Mouse (Mus musculus): ENCODE data around the gene a. TPM values are rescaled to one million over a fixed set of nuclear protein-coding genes. Genes with fewer than 3 reads are reported as not detected.

Gene a
- polyA plus RNA-seq, 1 experiment = not detected

DNA sequence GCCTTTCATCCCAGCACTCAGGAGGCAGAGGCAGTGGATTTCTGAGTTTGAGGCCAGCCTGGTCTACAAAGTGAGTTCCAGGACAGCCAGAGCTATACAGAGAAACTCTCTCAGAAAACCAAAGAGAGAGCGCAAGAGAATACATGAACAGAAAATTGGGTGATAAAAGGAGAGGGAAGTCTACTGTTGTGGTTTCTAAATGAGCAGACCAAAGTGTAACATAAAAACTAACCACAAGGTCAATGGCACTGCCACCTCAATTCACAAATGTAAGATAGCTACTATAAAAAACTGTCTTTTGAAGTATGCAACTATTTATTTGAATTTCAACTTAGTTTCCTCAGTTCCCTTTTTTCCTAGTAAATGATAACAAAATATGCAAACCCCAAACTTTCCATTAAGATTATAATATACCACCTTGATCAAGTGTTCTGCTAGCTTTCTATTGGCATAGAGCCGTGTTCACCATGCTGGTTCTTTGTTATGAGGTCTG lies 37.1 kb upstream of the a start:
- DNase-seq = no peak
- WGBS = 89% methylated on average over 2 of the region's 2 CpGs
- Histone ChIP-seq H3K36me3 (ENCODE audit: control insufficient read depth, insufficient read depth, low read length) (no peaks in the 10 kb centered on the region), H3K4me3 (ENCODE audit: insufficient read depth, low read depth, low read length) (no peak overlapping the region), H3K27me3 (replicated peaks; ENCODE audit: control insufficient read depth, insufficient read depth, low read length) (no peaks in the 10 kb centered on the region), H3K4me1 (ENCODE audit: control insufficient read depth, insufficient read depth, low read length) (no peaks in the 10 kb centered on the region), H3K27ac (ENCODE audit: insufficient read depth, low read depth, low read length) (no peak overlapping the region)
- TF ChIP-seq POLR2A (IDR thresholded peaks at IDR 0.05; ENCODE audit: low read depth, low read length) (no peak), CTCF (conservative IDR thresholded peaks at IDR 0.05; ENCODE audit: insufficient read depth, insufficient read length, low read depth, low read length) (no peak)

DNA sequence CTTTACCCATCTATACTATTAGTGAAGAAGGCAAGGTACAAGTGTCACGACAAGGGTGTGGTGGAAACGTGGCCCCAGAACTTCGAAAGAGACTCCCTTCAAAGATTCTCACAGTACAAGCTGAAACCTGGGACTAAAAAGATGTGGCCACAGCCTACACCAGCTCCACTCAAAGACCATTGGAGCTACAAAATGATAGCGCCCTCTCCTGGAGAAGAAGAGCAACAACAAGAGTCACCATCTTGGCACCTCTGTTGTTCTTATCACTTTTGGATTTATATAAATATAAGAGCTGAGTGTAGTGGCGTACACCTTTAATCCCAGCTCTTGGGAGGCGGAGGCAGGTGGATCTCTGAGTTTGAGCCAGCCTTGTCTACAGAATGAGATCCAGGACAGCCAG lies 35.4 kb upstream of the a start:
- 77% methylated on average over 6 of the region's 6 CpGs for whole genome bisulfite sequencing
- H3K27me3 ChIP-seq (replicated peaks; ENCODE audit: control insufficient read depth, insufficient read depth, low read length) = no peaks in the 10 kb centered on the region
- TF ChIP-seq POLR2A (IDR thresholded peaks at IDR 0.05; ENCODE audit: low read depth, low read length) (no peak), CTCF (conservative IDR thresholded peaks at IDR 0.05; ENCODE audit: insufficient read depth, insufficient read length, low read depth, low read length) (peak; percentile 33)
- H3K4me3 ChIP-seq (ENCODE audit: insufficient read depth, low read depth, low read length) = no peak overlapping the region
- DNase-seq = no peak
- no peak overlapping the region for H3K27ac ChIP-seq (ENCODE audit: insufficient read depth, low read depth, low read length)
- no peaks in the 10 kb centered on the region for H3K4me1 ChIP-seq (ENCODE audit: control insufficient read depth, insufficient read depth, low read length)
- H3K36me3 ChIP-seq (ENCODE audit: control insufficient read depth, insufficient read depth, low read length) = no peaks in the 10 kb centered on the region

DNA sequence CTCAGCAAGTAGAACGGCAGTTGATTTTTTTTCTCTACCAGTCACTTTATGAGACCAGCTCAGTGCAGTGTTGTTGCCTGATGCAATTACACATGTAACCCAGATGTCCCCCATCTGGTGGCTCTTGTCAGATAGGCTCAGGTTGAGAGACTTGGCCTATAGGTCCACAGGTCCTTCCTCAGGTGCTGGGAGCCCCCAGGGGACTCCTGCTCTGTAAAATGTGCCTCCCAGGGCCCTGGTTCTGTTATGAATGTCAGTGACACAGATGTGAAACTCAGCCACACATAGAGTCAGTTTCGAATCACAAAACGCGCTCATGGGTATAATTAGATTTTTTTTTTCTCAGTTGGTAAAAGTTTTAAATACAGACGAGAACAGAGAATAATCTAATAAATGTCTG lies 33.5 kb upstream of the a start:
- H3K4me1 ChIP-seq (ENCODE audit: control insufficient read depth, insufficient read depth, low read length) = no peaks in the 10 kb centered on the region
- no peak for TF ChIP-seq CTCF (conservative IDR thresholded peaks at IDR 0.05; ENCODE audit: insufficient read depth, insufficient read length, low read depth, low read length)
- TF ChIP-seq POLR2A (IDR thresholded peaks at IDR 0.05; ENCODE audit: low read depth, low read length) = no peak
- H3K36me3 ChIP-seq (ENCODE audit: control insufficient read depth, insufficient read depth, low read length) = no peaks in the 10 kb centered on the region
- no peak for DNase-seq
- no peak overlapping the region for H3K27ac ChIP-seq (ENCODE audit: insufficient read depth, low read depth, low read length)
- no peaks in the 10 kb centered on the region for H3K27me3 ChIP-seq (replicated peaks; ENCODE audit: control insufficient read depth, insufficient read depth, low read length)
- no peak overlapping the region for H3K4me3 ChIP-seq (ENCODE audit: insufficient read depth, low read depth, low read length)
- 86% methylated on average over 5 of the region's 5 CpGs for WGBS

DNA sequence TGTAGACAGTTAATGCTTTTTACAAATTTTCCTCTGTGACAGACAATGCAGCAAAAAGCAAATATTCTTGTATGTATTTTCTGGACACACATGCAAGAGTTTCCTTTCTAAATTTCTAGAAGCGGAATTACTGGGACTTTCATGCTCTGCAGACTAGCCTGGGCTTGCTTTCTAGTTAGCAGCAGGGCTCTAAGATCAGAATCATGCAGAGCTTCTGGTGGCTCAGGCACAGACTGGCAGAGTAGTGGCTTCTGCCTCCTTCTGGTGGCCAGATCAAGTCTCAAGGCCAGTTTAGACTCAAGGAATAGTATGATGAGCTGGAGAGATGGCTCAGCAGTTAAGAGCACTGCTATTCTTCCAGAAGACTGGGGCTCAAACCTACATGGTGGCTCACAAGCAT lies 32.7 kb upstream of the a start:
- H3K36me3 ChIP-seq (ENCODE audit: control insufficient read depth, insufficient read depth, low read length) = no peaks in the 10 kb centered on the region
- H3K4me3 ChIP-seq (ENCODE audit: insufficient read depth, low read depth, low read length) = no peak overlapping the region
- H3K27ac ChIP-seq (ENCODE audit: insufficient read depth, low read depth, low read length) = no peak overlapping the region
- WGBS = 95% methylated on average over 1 of the region's 1 CpGs
- H3K4me1 ChIP-seq (ENCODE audit: control insufficient read depth, insufficient read depth, low read length) = no peaks in the 10 kb centered on the region
- no peaks in the 10 kb centered on the region for H3K27me3 ChIP-seq (replicated peaks; ENCODE audit: control insufficient read depth, insufficient read depth, low read length)
- no peak for DNase-seq
- TF ChIP-seq POLR2A (IDR thresholded peaks at IDR 0.05; ENCODE audit: low read depth, low read length) (no peak), CTCF (conservative IDR thresholded peaks at IDR 0.05; ENCODE audit: insufficient read depth, insufficient read length, low read depth, low read length) (no peak)

DNA sequence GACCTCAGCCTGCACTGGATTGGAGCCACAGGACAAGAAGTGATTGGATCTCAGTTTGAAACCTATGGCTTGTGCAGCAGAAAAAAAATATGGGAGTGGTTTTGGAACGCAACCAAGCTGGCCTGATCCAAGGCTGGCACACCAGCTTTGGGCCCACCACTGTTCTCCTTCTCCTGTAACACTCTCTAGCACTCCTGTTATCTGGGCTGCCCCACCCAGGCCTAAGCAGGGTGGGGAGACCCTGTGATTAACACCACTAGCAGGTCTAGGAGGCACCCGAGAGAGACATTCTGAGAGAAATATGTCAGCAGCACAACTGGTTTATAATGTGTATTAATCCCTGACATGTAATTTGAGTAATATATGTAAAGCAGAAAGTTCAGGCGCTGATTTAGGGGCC lies 28.0 kb upstream of the a start:
- Histone ChIP-seq H3K4me3 (ENCODE audit: insufficient read depth, low read depth, low read length) (no peak overlapping the region), H3K27ac (ENCODE audit: insufficient read depth, low read depth, low read length) (no peak overlapping the region), H3K27me3 (replicated peaks; ENCODE audit: control insufficient read depth, insufficient read depth, low read length) (no peaks in the 10 kb centered on the region), H3K4me1 (ENCODE audit: control insufficient read depth, insufficient read depth, low read length) (no peaks in the 10 kb centered on the region), H3K36me3 (ENCODE audit: control insufficient read depth, insufficient read depth, low read length) (no peaks in the 10 kb centered on the region)
- no peak for DNase-seq
- WGBS = 84% methylated on average over 3 of the region's 3 CpGs
- no peak for TF ChIP-seq POLR2A (IDR thresholded peaks at IDR 0.05; ENCODE audit: low read depth, low read length)
- TF ChIP-seq CTCF (conservative IDR thresholded peaks at IDR 0.05; ENCODE audit: insufficient read depth, insufficient read length, low read depth, low read length) = no peak

DNA sequence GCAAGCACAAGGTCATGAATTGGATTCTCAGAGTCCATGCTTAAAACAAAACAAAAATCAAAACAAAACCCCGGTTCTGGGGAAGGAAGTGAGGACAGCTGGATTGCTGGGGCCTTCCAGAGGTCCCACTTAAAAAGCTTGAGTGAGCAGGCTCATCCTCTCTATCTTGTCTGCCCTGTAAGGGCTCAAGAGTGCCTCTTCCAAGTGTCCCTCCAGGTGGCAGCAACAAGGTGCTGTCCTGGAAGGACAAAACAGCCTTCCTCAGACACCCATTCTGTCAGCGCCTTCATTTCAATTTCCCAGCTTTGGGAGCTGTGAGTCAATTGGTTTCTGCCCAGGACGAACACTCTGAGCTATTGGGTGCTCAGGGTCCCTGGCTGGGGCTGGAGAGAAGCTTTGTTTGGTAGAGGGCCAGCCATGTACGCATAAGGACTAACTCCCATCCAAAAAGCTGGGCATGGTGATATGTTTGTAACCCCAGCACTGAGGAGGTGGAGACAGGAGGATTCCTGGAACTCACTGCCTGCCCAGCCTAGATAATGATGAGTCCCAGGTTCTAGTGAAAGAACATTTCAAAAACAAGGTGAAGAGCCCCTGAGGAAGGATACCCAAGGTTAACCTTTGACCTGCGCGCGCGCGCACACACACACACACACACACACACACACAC lies 26.2 kb upstream of the a start:
- 83% methylated on average over 9 of the region's 9 CpGs for WGBS
- H3K4me1 ChIP-seq (ENCODE audit: control insufficient read depth, insufficient read depth, low read length) = no peaks in the 10 kb centered on the region
- TF ChIP-seq POLR2A (IDR thresholded peaks at IDR 0.05; ENCODE audit: low read depth, low read length) (no peak), CTCF (conservative IDR thresholded peaks at IDR 0.05; ENCODE audit: insufficient read depth, insufficient read length, low read depth, low read length) (peak; percentile 48)
- DNase-seq = no peak
- H3K36me3 ChIP-seq (ENCODE audit: control insufficient read depth, insufficient read depth, low read length) = no peaks in the 10 kb centered on the region
- no peak overlapping the region for H3K4me3 ChIP-seq (ENCODE audit: insufficient read depth, low read depth, low read length)
- H3K27ac ChIP-seq (ENCODE audit: insufficient read depth, low read depth, low read length) = no peak overlapping the region
- no peaks in the 10 kb centered on the region for H3K27me3 ChIP-seq (replicated peaks; ENCODE audit: control insufficient read depth, insufficient read depth, low read length)

DNA sequence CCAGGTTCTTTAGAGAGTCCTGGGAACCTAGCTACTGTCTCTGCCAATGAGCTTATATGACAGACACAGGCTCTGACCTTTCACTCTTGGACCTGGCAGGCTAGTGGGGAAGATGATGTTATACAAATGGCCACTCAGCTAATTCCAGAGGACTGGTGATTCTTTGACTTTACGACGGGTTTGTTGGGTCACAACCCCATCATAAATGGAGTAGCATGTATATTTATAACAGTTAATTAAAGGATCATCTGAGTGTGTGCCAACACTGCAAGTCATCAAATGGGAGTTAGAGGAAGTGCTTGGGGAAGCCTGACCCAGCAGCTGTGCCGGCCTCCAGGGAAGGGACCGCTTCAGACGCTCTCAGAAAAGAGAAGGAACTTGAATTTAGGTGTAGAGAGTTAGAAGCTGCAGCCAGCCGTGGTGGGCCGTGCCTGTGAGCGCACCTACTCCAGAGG lies 25.6 kb upstream of the a start:
- no peak overlapping the region for H3K27ac ChIP-seq (ENCODE audit: insufficient read depth, low read depth, low read length)
- DNase-seq = peak; percentile 8
- no peaks in the 10 kb centered on the region for H3K27me3 ChIP-seq (replicated peaks; ENCODE audit: control insufficient read depth, insufficient read depth, low read length)
- no peak overlapping the region for H3K4me3 ChIP-seq (ENCODE audit: insufficient read depth, low read depth, low read length)
- WGBS = 53% methylated on average over 8 of the region's 8 CpGs
- TF ChIP-seq POLR2A (IDR thresholded peaks at IDR 0.05; ENCODE audit: low read depth, low read length) (no peak), CTCF (conservative IDR thresholded peaks at IDR 0.05; ENCODE audit: insufficient read depth, insufficient read length, low read depth, low read length) (no peak)
- no peaks in the 10 kb centered on the region for H3K4me1 ChIP-seq (ENCODE audit: control insufficient read depth, insufficient read depth, low read length)
- no peaks in the 10 kb centered on the region for H3K36me3 ChIP-seq (ENCODE audit: control insufficient read depth, insufficient read depth, low read length)
